Mouse (Mus musculus): ENCODE data around the gene Lyrm9. TPM values are rescaled to one million over a fixed set of nuclear protein-coding genes. Genes with fewer than 3 reads are reported as not detected.
"Not testable (repeated sequence)": the region's sequence is repeated elsewhere in the genome, so short reads cannot be mapped to it uniquely, and the experiment has no call there.

Lyrm9 gene
- polyA plus RNA-seq, 2 experiments from 2014 or later, result 26.4 to 33.4 TPM

GRCm38 (mm10) chr11:78852529-78852928 is 26.1 kb downstream of the Lyrm9 start:
- no peak for ATAC-seq

- no peak for ATAC-seq
These were observed 29.9 kb downstream of the Lyrm9 start for GRCm38 (mm10) chr11:78856310-78856709.

DNA sequence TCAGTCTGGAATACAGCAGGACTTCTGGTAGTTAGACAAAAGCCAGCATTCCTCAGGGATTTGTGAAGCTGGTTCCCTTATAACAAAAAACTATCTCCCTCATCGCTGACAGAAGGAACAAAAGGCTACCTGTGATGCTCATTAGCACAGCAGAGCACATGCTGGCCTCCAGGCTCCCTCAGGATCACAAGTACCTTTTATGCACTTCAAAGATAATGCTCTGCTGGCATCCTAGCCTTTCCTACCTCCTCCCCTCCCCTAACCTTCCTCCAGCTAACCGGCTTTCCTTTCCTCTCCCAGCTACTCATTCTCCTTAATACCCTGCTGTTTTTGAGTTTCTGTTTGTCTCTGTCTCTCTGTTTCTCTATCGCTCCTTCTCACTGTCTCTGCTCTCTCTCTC is 31.2 kb downstream of the Lyrm9 start:
- no peak for ATAC-seq

DNA sequence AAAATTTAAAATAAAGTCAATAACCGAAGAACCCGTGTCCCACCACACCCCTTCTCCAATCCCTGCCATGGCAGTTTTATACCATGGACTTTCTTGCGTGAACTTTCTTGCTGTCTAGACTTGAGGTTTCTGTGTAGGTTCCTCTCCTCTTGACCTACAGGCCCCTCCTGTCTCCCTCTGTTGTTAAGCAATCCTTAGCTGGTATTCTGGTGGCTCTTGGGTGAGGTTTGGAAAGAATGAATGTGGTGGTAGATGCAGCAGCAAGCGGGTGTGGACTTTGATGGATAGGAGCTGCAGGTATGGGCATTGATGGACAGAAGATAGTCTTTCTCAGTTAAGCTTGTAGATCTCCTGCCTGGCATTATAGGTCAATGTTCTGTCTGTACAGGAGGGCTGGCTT is 37.5 kb downstream of the Lyrm9 start:
- ATAC-seq, result no peak

- ATAC-seq, result peak; percentile 36
These were observed 38.3 kb downstream of the Lyrm9 start for GRCm38 (mm10) chr11:78864567-78865278.

- no peak for ATAC-seq
These were observed 38.9 kb downstream of the Lyrm9 start for GRCm38 (mm10) chr11:78865314-78865713.

DNA sequence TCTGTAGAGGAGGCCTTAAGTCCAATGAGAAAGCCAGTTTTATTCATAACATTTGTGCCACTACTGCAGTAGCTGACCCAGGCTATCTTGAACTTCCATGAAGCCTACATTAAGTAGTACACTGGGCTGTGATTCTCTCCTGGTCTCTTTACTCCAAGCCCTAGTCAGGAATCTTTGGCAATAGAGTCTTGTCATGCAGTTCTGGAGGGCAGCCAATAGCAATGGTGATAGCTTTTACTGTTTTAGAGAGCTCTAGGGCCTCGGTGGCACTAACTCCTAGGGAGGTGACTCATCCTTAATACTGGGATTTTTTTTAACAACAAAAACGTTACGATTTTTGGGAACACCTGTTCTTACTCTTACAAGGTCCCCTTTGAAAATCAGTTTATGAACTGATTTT is 40.1 kb downstream of the Lyrm9 start:
- no peak for ATAC-seq

DNA sequence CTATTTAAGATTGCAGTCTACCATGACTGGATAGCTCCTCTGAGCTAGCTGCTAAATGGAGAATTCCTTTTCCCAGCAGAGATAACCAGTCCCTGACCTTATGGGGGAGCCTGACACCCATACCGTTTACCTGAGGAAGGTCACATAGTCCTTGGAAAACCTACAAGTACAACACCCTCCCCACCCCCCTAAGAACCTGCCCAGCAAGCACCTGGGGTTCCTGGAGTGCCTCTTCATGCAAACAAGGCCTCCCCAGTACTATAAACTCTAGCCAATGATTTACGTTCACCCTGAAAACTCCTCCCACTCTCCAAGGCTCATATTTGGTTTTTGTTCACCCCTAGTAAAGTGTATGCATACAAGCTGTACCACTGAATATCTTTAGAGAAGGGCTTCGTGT is 41.3 kb downstream of the Lyrm9 start:
- no peak for ATAC-seq

GRCm38 (mm10) chr11:78869205-78869604 is 42.8 kb downstream of the Lyrm9 start:
- ATAC-seq, result not testable (repeated sequence)

DNA sequence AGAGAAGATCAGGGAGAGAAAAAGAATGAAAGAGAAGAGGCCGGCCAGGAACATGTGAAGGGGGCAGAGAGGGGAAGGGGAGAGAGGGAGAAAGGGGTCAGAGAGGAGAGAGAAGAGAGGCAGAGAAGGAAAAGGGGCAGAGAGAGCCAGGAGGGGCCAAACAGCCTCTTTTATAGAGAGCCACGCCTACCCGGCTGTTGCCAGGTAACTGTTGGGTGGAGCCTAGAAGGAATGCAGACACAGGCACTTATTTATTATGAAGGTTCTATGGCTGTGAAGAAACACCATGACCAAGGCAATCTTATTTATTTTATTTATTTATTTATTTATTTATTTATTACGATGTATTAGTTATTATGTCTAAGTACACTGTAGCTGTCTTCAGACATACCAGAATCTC is 44.5 kb downstream of the Lyrm9 start:
- ATAC-seq, result no peak

DNA sequence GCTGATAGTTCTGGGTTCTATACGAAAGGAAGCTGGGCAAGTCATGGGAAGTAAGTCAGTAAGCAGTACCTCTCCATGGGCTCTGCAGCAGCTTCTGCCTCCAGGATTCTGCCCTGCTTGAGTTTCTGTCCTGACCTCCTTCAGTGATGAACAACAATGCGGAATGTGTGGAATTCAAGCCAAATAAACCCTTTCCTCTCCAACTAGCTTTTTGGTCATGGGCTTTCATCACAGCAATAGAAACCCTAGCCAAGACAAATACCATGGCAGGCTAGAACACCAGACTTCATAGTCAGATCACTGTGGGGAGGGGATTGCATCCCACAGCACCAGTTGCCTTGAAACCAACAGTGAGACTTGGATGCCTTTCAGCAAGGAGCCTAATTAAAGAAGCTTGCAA is 46.4 kb downstream of the Lyrm9 start:
- no peak for ATAC-seq

GRCm38 (mm10) chr11:78879727-78880126 is 53.3 kb downstream of the Lyrm9 start:
- no peak for ATAC-seq

- no peak for ATAC-seq
These were observed 60.3 kb downstream of the Lyrm9 start for GRCm38 (mm10) chr11:78886693-78887092.

DNA sequence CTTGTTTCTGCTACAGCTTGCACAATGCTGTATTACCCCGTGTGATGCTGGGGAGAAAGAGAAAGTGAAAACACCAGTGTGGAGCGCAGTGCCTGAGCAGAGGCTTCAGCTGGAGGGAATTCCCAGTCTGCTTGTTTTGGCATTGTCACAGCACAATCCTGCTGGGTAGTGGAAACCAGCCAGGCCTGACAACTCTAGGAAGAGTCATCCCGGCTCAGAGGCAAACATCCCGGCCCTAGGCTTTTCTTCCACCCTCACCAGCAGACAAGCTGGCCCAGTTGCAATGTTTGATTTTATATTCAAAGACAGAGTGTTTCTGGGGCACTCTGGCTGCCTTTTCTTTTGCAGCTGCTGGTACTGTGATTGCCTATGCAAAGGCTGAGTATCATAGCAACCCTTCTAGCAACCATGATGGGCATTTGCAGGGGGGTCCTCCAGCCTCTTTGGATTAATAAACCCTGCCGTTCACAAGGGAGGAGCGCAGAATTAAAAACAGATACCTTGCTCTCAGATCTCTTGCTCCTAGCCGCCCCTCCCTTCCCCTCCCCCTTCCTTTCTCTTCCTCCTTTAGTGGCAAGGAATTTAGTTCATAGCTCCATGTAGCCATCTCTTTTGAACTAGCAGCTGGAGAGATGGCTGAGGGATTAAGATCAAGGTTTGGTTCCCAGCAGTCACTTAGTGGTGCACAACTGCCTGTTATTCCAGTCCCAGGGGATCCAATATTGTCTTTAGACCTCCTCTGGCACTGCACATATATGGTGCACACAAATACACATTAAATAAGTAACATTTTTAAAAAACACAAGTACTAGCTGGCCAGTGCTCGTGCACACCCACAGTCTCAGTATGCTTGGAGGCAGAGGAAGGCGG is 61.0 kb downstream of the Lyrm9 start:
- ATAC-seq, result peak; percentile 99

DNA sequence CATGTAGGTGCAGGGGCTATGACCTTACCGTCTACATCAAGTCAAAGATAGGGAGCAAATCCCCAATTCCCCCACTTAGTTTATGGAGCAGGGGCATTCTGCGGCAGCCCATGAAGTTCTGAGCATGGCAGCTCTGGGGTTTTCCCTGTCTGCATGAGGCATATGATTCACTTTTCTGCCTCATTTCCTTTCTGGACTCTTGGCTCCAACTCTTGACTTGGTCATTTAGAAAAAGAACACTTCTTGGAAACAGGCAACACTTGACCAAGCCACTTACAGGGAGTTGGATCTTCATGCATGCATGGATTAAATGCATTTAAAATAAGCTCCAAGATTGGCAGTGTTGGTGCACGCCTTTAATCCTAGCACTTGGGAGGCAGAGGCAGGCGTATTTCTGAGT is 62.8 kb downstream of the Lyrm9 start:
- ATAC-seq, result no peak

Other genes with a start within 250 kb of the Lyrm9 start
- gene Nlk, start 129.2 kb upstream of the Lyrm9 start, polyA plus RNA-seq (2017; shearing (Covaris generic)), result 10 to 100 TPM; 23.8 to 30.5 TPM
- 10 to 100 TPM; 38.4 to 46.6 TPM for gene Ccnq, start 74.9 kb upstream of the Lyrm9 start, polyA plus RNA-seq (2017; shearing (Covaris generic))
- gene Nos2, start 94.2 kb downstream of the Lyrm9 start, polyA plus RNA-seq (2017; shearing (Covaris generic)), result not detected
- gene Lgals9, start 158.4 kb downstream of the Lyrm9 start, polyA plus RNA-seq (2017; shearing (Covaris generic)), result 100 to 1,000 TPM; 309 to 317 TPM

Data from activated CD4-positive, CD25-positive, alpha-beta regulatory T cell, adult 4 months (primary cell).